Mouse (Mus musculus) macrophage (primary cell): ENCODE results near the gene Mga. TPM values are rescaled to one million over a fixed set of nuclear protein-coding genes. Genes with fewer than 3 reads are reported as not detected.

Experiments
- H3K27ac ChIP-seq: fragments of 350-480 bp; formaldehyde crosslinking; 2 replicates; pipeline ENCODE4 v1.9.0; 2021
- H3K36me3 ChIP-seq: fragments of 350-480 bp; formaldehyde crosslinking; 2 replicates; pipeline ENCODE4 v1.9.0; 2021; ENCODE audit errors: inconsistent target
- H3K4me3 ChIP-seq: fragments of 350-480 bp; formaldehyde crosslinking; 2 replicates; pipeline ENCODE4 v1.9.0; 2021; ENCODE audit errors: inconsistent target
- H3K79me2 ChIP-seq: fragments of 350-480 bp; formaldehyde crosslinking; 2 replicates; pipeline ENCODE4 v1.9.0; 2021; ENCODE audit errors: inconsistent target
- WGBS: methylation state at CpG from one replicate; pipeline ENCODE4 v1.1.7; 2026; ENCODE audit warnings: inconsistent platforms; ENCODE audit not compliant: missing documents; 5-methylcytosine and 5-hydroxymethylcytosine counted together
- polyA plus RNA-seq: library from polyadenylated mRNA; stranded (reverse); fragments of 250-400 nt; gene quantifications from 3 replicates; pipeline ENCODE4 v1.2.4, GENCODE M21; 2018; ENCODE audit warnings: inconsistent platforms

Gene Mga
- polyA plus RNA-seq, 1 experiment from 2014 or later, result 10.1 TPM

GRCm38 (mm10) chr2:119999731-120000130 lies 102.7 kb downstream of the Mga start:
- Histone ChIP-seq H3K27ac (no peak overlapping the region), H3K36me3 (no peaks in the 10 kb centered on the region), H3K79me2 (no peaks in the 10 kb centered on the region), H3K4me3 (no peak overlapping the region)
- 100% methylated on average over 2 of the region's 2 CpGs for WGBS

GRCm38 (mm10) chr2:120000882-120001584 lies 104.0 kb downstream of the Mga start:
- Histone ChIP-seq H3K79me2 (no peaks in the 10 kb centered on the region), H3K36me3 (no peaks in the 10 kb centered on the region), H3K27ac (no peak overlapping the region), H3K4me3 (no peak overlapping the region)
- WGBS, result 83% methylated on average over 3 of the region's 3 CpGs

GRCm38 (mm10) chr2:120001956-120002355 lies 104.9 kb downstream of the Mga start:
- WGBS, result 63% methylated on average over 4 of the region's 4 CpGs
- no peak overlapping the region for H3K4me3 ChIP-seq
- H3K36me3 ChIP-seq, result no peaks in the 10 kb centered on the region
- no peak overlapping the region for H3K27ac ChIP-seq
- no peaks in the 10 kb centered on the region for H3K79me2 ChIP-seq

GRCm38 (mm10) chr2:120003970-120004369 lies 106.9 kb downstream of the Mga start:
- H3K79me2 ChIP-seq, result no peaks in the 10 kb centered on the region
- 100% methylated on average over 2 of the region's 2 CpGs for WGBS

GRCm38 (mm10) chr2:120006696-120007095 lies 109.7 kb downstream of the Mga start:
- Histone ChIP-seq H3K4me3 (no peak overlapping the region), H3K79me2 (no peaks in the 10 kb centered on the region), H3K36me3 (no peaks in the 10 kb centered on the region), H3K27ac (no peak overlapping the region)
- 97% methylated on average over 7 of the region's 7 CpGs for WGBS

More at GRCm38 (mm10) chr2:120003970-120004369, 106.9 kb downstream of the Mga start:
- Histone ChIP-seq H3K36me3 (no peaks in the 10 kb centered on the region), H3K4me3 (no peak overlapping the region), H3K27ac (no peak overlapping the region)

- Histone ChIP-seq H3K4me3 (no peak overlapping the region), H3K79me2 (no peaks in the 10 kb centered on the region), H3K36me3 (no peaks in the 10 kb centered on the region), H3K27ac (no peak overlapping the region)
- WGBS, result 94% methylated on average over 4 of the region's 4 CpGs
Measured at GRCm38 (mm10) chr2:120007680-120008210, 110.7 kb downstream of the Mga start.

- H3K36me3 ChIP-seq, result no peaks in the 10 kb centered on the region
- H3K4me3 ChIP-seq, result no peak overlapping the region
- 4% methylated on average over 4 of the region's 4 CpGs for WGBS
- no peaks in the 10 kb centered on the region for H3K79me2 ChIP-seq
- no peak overlapping the region for H3K27ac ChIP-seq
Measured at GRCm38 (mm10) chr2:120008672-120009071, 111.6 kb downstream of the Mga start.

- H3K36me3 ChIP-seq, result peaks cover 12% of the 10 kb centered on the region; the same call in 1 of the 2 replicates
- 81% methylated on average over 7 of the region's 8 CpGs for WGBS
- H3K4me3 ChIP-seq, result no peak overlapping the region
- no peaks in the 10 kb centered on the region for H3K79me2 ChIP-seq
- no peak overlapping the region for H3K27ac ChIP-seq
Measured at GRCm38 (mm10) chr2:120011462-120012200, 114.6 kb downstream of the Mga start.

GRCm38 (mm10) chr2:120012924-120013323 lies 115.9 kb downstream of the Mga start:
- WGBS, result 91% methylated on average over 13 of the region's 13 CpGs
- Histone ChIP-seq H3K4me3 (no peak overlapping the region), H3K27ac (no peak overlapping the region), H3K79me2 (no peaks in the 10 kb centered on the region), H3K36me3 (peaks cover 25% of the 10 kb centered on the region; the same call in 1 of the 2 replicates)

GRCm38 (mm10) chr2:120013831-120014486 lies 116.9 kb downstream of the Mga start:
- no peak overlapping the region for H3K27ac ChIP-seq
- no peaks in the 10 kb centered on the region for H3K79me2 ChIP-seq
- peaks cover 36% of the 10 kb centered on the region for H3K36me3 ChIP-seq
- 93% methylated on average over 2 of the region's 2 CpGs for WGBS
- no peak overlapping the region for H3K4me3 ChIP-seq

- Histone ChIP-seq H3K4me3 (no peak overlapping the region), H3K79me2 (no peaks in the 10 kb centered on the region), H3K27ac (no peak overlapping the region), H3K36me3 (peaks cover 45% of the 10 kb centered on the region)
- WGBS, result 100% methylated on average over 4 of the region's 4 CpGs
Measured at GRCm38 (mm10) chr2:120015882-120016281, 118.9 kb downstream of the Mga start.

- Histone ChIP-seq H3K4me3 (no peak overlapping the region), H3K79me2 (no peaks in the 10 kb centered on the region), H3K36me3 (peaks cover 59% of the 10 kb centered on the region), H3K27ac (no peak overlapping the region)
- WGBS, result 94% methylated on average over 12 of the region's 12 CpGs
Measured at GRCm38 (mm10) chr2:120017599-120017998, 120.6 kb downstream of the Mga start.
